ENCODE assay signal across 19 mouse cellular contexts in genomic region chr16:57384274-57384673, GRCm38 (mm10).
"Had no signal": no experiment of that assay in that cellular context is flagged by ENCODE, and none has a peak within 500 bp of the region (broad histone marks: within the 10 kb centered on the region; RNA-seq: fewer than 3 reads in every experiment).

No protein-coding gene starts in this region.

- H3K36me3 ChIP-seq: stomach, embryonic 15.5 days had no signal

- ATAC-seq: liver, postnatal 0 days had no signal

- DNase-seq: kidney, adult 18-20 months; kidney, adult 9 months; kidney, postnatal 36 days; layer of hippocampus, postnatal 36 days; liver, postnatal 0 days; lung, embryonic 14.5 days; lung, postnatal 10 days; lung, postnatal 4 days; midbrain, embryonic 14.5 days; right cerebral cortex, adult 18-20 months; right cerebral cortex, postnatal 14 days; right cerebral cortex, postnatal 4 days; thymus, postnatal 25 days had no signal

- H3K9me3 ChIP-seq: stomach, embryonic 15.5 days had no signal

- H3K9ac ChIP-seq: liver, embryonic 14.5 days; liver, postnatal 0 days; lung, embryonic 14.5 days; stomach, embryonic 15.5 days had no signal

- H3K27me3 ChIP-seq: stomach, embryonic 15.5 days had no signal

- H3K27ac ChIP-seq: kidney, postnatal 0 days; left cerebral cortex, adult 2 months; liver, embryonic 14.5 days; stomach, embryonic 15.5 days had no signal

- H3K4me2 ChIP-seq: liver, embryonic 11.5 days; lung, embryonic 14.5 days; midbrain, embryonic 11.5 days; stomach, embryonic 15.5 days had no signal

- H3K4me1 ChIP-seq: stomach, embryonic 15.5 days had no signal

- H3K4me3 ChIP-seq: left cerebral cortex, adult 2 months; stomach, embryonic 15.5 days had no signal
